Mouse (Mus musculus) ovary, postnatal 14 days (tissue): ENCODE data around the gene Gm20075.
"Not testable (repeated sequence)": the region's sequence is repeated elsewhere in the genome, so short reads cannot be mapped to it uniquely, and the experiment has no call there.

Experiments used
- DNase-seq: peaks from one replicate; pipeline ENCODE4 v3.0.0; 2022; ENCODE audit warnings: low spot score

The Gm20075 gene

GRCm38 (mm10) chr13:96081276-96081675 is at the start of gene Gm20075:
TSS of gene Gm20075 (minus strand) at chr13:96081376.
- not testable (repeated sequence) for DNase-seq

- no peak for DNase-seq
Observed at GRCm38 (mm10) chr13:96129081-96129480, 47.9 kb upstream of the Gm20075 start.

GRCm38 (mm10) chr13:96126669-96127068 is 45.5 kb upstream of the Gm20075 start:
- DNase-seq: no peak

GRCm38 (mm10) chr13:96125011-96125410 is 43.8 kb upstream of the Gm20075 start:
- DNase-seq: no peak

- DNase-seq: no peak
Observed at GRCm38 (mm10) chr13:96112711-96113110, 31.5 kb upstream of the Gm20075 start.

- no peak for DNase-seq
Observed at GRCm38 (mm10) chr13:96110767-96111166, 29.6 kb upstream of the Gm20075 start.

GRCm38 (mm10) chr13:96106367-96106766 is 25.2 kb upstream of the Gm20075 start:
- DNase-seq: no peak

GRCm38 (mm10) chr13:96090929-96091328 is 9.8 kb upstream of the Gm20075 start:
- no peak for DNase-seq

GRCm38 (mm10) chr13:96085581-96086302 is 4.6 kb upstream of the Gm20075 start:
- DNase-seq: no peak

- DNase-seq: not testable (repeated sequence)
Observed at GRCm38 (mm10) chr13:96081754-96082153, 578 bp upstream of the Gm20075 start, which contains the start of gene Gm17190. TSS of gene Gm17190 (plus strand) at chr13:96082054.

GRCm38 (mm10) chr13:96073555-96073954 is 7.6 kb downstream of the Gm20075 start:
- no peak for DNase-seq

GRCm38 (mm10) chr13:96052755-96053154 is 28.4 kb downstream of the Gm20075 start:
- no peak for DNase-seq

- no peak for DNase-seq
Observed at GRCm38 (mm10) chr13:96045396-96045795, 35.8 kb downstream of the Gm20075 start.

GRCm38 (mm10) chr13:96040275-96041042 is 40.7 kb downstream of the Gm20075 start:
- no peak for DNase-seq

GRCm38 (mm10) chr13:96039536-96039935 is 41.6 kb downstream of the Gm20075 start:
- DNase-seq: no peak

GRCm38 (mm10) chr13:96030368-96031223 is 50.6 kb downstream of the Gm20075 start:
- DNase-seq: peak; percentile 11
